10 mouse cellular contexts compared by ENCODE assay signal in genomic region chr1:36003592-36003991, GRCm38 (mm10).
DNase-seq lines count a peak whose midpoint lies in the region; ATAC-seq and TF ChIP-seq lines count a peak whose summit lies in the region.
"Had no signal": no experiment of that assay in that cellular context is flagged by ENCODE, and none has a peak within 500 bp of the region (broad histone marks: within the 10 kb centered on the region; RNA-seq: fewer than 3 reads in every experiment).

No protein-coding gene starts in this region.

- intact Hi-C loops in heart, postnatal 14 days (cut with DNase I), result no loop called here

- ATAC-seq in heart, postnatal 0 days (ENCODE audit: insufficient read depth, low read depth), result no peak
- peak; percentile 93 for ATAC-seq in hindbrain, embryonic 16.5 days
- peak; percentile 83 for ATAC-seq in neural tube, embryonic 12.5 days (ENCODE audit: low FRiP score, low read depth)
- ATAC-seq in inflammation-experienced regulatory T-cells, adult 6 months, result no peak
- ATAC-seq in erythroblast, adult 5-6 weeks (replicated peaks; ENCODE audit: low FRiP score, poor library complexity, severe bottlenecking), result no peak

- no peaks in the 10 kb centered on the region for H3K9me3 ChIP-seq in heart, postnatal 0 days (replicated peaks; ENCODE audit: control insufficient read depth, low read length)
- H3K9me3 ChIP-seq in embryonic facial prominence, embryonic 10.5 days, result no peaks in the 10 kb centered on the region
- H3K9me3 ChIP-seq in hindbrain, embryonic 16.5 days (ENCODE audit: control insufficient read depth, low read length), result no peaks in the 10 kb centered on the region
- H3K9me3 ChIP-seq in neural tube, embryonic 12.5 days, result no peaks in the 10 kb centered on the region
- H3K9me3 ChIP-seq: limb, embryonic 15.5 days had no signal

- WGBS in heart, postnatal 0 days, result 44% methylated on average over 9 of the region's 9 CpGs
- 29% methylated on average over 9 of the region's 9 CpGs for WGBS in embryonic facial prominence, embryonic 10.5 days
- WGBS in hindbrain, embryonic 16.5 days, result 10% methylated on average over 9 of the region's 9 CpGs
- 9% methylated on average over 9 of the region's 9 CpGs for WGBS in neural tube, embryonic 12.5 days

- no peak overlapping the region for H3K9ac ChIP-seq in heart, postnatal 0 days (replicated peaks; ENCODE audit: low read depth, low read length)
- no peak overlapping the region for H3K9ac ChIP-seq in hindbrain, embryonic 16.5 days (ENCODE audit: low read depth, low read length)
- no peak overlapping the region for H3K9ac ChIP-seq in neural tube, embryonic 12.5 days
- H3K9ac ChIP-seq: limb, embryonic 15.5 days had no signal

- no peaks in the 10 kb centered on the region for H3K4me1 ChIP-seq in heart, postnatal 0 days (ENCODE audit: control insufficient read depth, insufficient read depth)
- H3K4me1 ChIP-seq in embryonic facial prominence, embryonic 10.5 days, result peaks cover 18% of the 10 kb centered on the region
- H3K4me1 ChIP-seq in hindbrain, embryonic 16.5 days (ENCODE audit: control insufficient read depth, insufficient read depth, low read depth, low read length), result peaks cover 5% of the 10 kb centered on the region
- H3K4me1 ChIP-seq in neural tube, embryonic 12.5 days, result peaks cover 21% of the 10 kb centered on the region

- H3K27me3 ChIP-seq in heart, postnatal 0 days (ENCODE audit: control insufficient read depth, insufficient read depth, low read length), result no peaks in the 10 kb centered on the region
- H3K27me3 ChIP-seq in embryonic facial prominence, embryonic 10.5 days (replicated peaks; ENCODE audit: low read depth, poor library complexity, severe bottlenecking), result no peaks in the 10 kb centered on the region
- no peaks in the 10 kb centered on the region for H3K27me3 ChIP-seq in hindbrain, embryonic 16.5 days (replicated peaks; ENCODE audit: control insufficient read depth, insufficient read depth, low read length)
- no peaks in the 10 kb centered on the region for H3K27me3 ChIP-seq in neural tube, embryonic 12.5 days (replicated peaks)
- H3K27me3 ChIP-seq: limb, embryonic 15.5 days had no signal

- DNase-seq in heart, postnatal 0 days (ENCODE audit: low spot score), result no peak
- no peak for DNase-seq in heart, postnatal 14 days
- no peak for DNase-seq in embryonic facial prominence, embryonic 10.5 days (ENCODE audit: low spot score)
- DNase-seq in liver, result no peak
- DNase-seq: cerebellum, postnatal 25 days had no signal

- H3K27ac ChIP-seq in heart, postnatal 0 days (ENCODE audit: low read depth), result peak overlapping the region; percentile 30
- H3K27ac ChIP-seq in embryonic facial prominence, embryonic 10.5 days (replicated peaks), result peak overlapping the region; percentile 55
- peak overlapping the region; percentile 50; the same call in 1 of the 2 replicates for H3K27ac ChIP-seq in hindbrain, embryonic 16.5 days (ENCODE audit: low read depth, low read length)
- no peak overlapping the region; the same call in 1 of the 2 replicates for H3K27ac ChIP-seq in neural tube, embryonic 12.5 days
- H3K27ac ChIP-seq: limb, embryonic 15.5 days had no signal

- TF ChIP-seq CTCF in heart, postnatal 0 days (IDR thresholded peaks at IDR 0.05; ENCODE audit: low read depth), result no peak

- TF ChIP-seq EP300 in heart, postnatal 0 days (IDR thresholded peaks at IDR 0.05; ENCODE audit: low read depth), result no peak

- no peak overlapping the region for H3K4me3 ChIP-seq in heart, postnatal 0 days (ENCODE audit: low read depth, low read length)
- H3K4me3 ChIP-seq in embryonic facial prominence, embryonic 10.5 days, result no peak overlapping the region
- H3K4me3 ChIP-seq in hindbrain, embryonic 16.5 days (ENCODE audit: low read length), result no peak overlapping the region
- H3K4me3 ChIP-seq in neural tube, embryonic 12.5 days, result no peak overlapping the region
- H3K4me3 ChIP-seq: limb, embryonic 15.5 days had no signal

- no peak overlapping the region for H3K4me2 ChIP-seq in heart, postnatal 0 days (ENCODE audit: low read depth, low read length)
- H3K4me2 ChIP-seq in hindbrain, embryonic 16.5 days (ENCODE audit: low read length), result no peak overlapping the region
- H3K4me2 ChIP-seq in neural tube, embryonic 12.5 days (replicated peaks), result no peak overlapping the region
- H3K4me2 ChIP-seq: limb, embryonic 15.5 days had no signal

- no peaks in the 10 kb centered on the region for H3K36me3 ChIP-seq in heart, postnatal 0 days (replicated peaks; ENCODE audit: control insufficient read depth, insufficient read depth, low read length)
- no peaks in the 10 kb centered on the region for H3K36me3 ChIP-seq in embryonic facial prominence, embryonic 10.5 days (replicated peaks)
- no peaks in the 10 kb centered on the region for H3K36me3 ChIP-seq in hindbrain, embryonic 16.5 days (ENCODE audit: control insufficient read depth, insufficient read depth, low read length)
- H3K36me3 ChIP-seq in neural tube, embryonic 12.5 days, result no peaks in the 10 kb centered on the region
- H3K36me3 ChIP-seq: limb, embryonic 15.5 days had no signal

Comparison
In these comparisons a context has a peak if more than half of its experiments do, and no peak if none do; other contexts are left out.
1. ATAC-seq: peak in hindbrain, embryonic 16.5 days (single experiment) and neural tube, embryonic 12.5 days (single experiment); none in heart, postnatal 0 days (single experiment), inflammation-experienced regulatory T-cells, adult 6 months (single experiment) and erythroblast, adult 5-6 weeks (single experiment).